ENCODE assay signal across 8 mouse cellular contexts in genomic region chr2:30470143-30470946, GRCm38 (mm10). TPM values are rescaled to one million over a fixed set of nuclear protein-coding genes. Genes with fewer than 3 reads are reported as not detected.
DNase-seq lines count a peak whose midpoint lies in the region; ATAC-seq and TF ChIP-seq lines count a peak whose summit lies in the region.

No protein-coding gene starts in this region.

- TF ChIP-seq EP300 in liver, embryonic 14.5 days (IDR thresholded peaks at IDR 0.05; ENCODE audit: low read depth): no peak

- no peak for ATAC-seq in embryonic facial prominence, embryonic 15.5 days (ENCODE audit: insufficient number of reproducible peaks, low FRiP score, low TSS enrichment, low read depth)
- peak; percentile 33; the same call in 1 of the 2 replicates for ATAC-seq in heart, embryonic 12.5 days (ENCODE audit: insufficient number of reproducible peaks, low FRiP score)
- ATAC-seq in kidney, embryonic 14.5 days (ENCODE audit: low FRiP score, low TSS enrichment): no peak
- ATAC-seq in liver, embryonic 14.5 days (ENCODE audit: insufficient read depth): no peak
- peak; percentile 10; the same call in 1 of the 2 replicates for ATAC-seq in neural tube, embryonic 13.5 days (ENCODE audit: low read depth)

- WGBS in embryonic facial prominence, embryonic 15.5 days: under 1% methylated on average over 46 of the region's 46 CpGs
- under 1% methylated on average over 46 of the region's 46 CpGs for WGBS in heart, embryonic 12.5 days
- WGBS in kidney, embryonic 14.5 days: under 1% methylated on average over 46 of the region's 46 CpGs
- whole genome bisulfite sequencing in liver, embryonic 14.5 days (ENCODE audit: insufficient replicate concordance): under 1% methylated on average over 46 of the region's 46 CpGs
- under 1% methylated on average over 46 of the region's 46 CpGs for WGBS in neural tube, embryonic 13.5 days

- H3K9ac ChIP-seq in embryonic facial prominence, embryonic 15.5 days: peak overlapping the region; percentile 62
- peak overlapping the region; percentile 83 for H3K9ac ChIP-seq in heart, embryonic 12.5 days
- H3K9ac ChIP-seq in kidney, embryonic 14.5 days (ENCODE audit: low read depth, low read length): peak overlapping the region; percentile 89
- H3K9ac ChIP-seq in liver, embryonic 14.5 days (replicated peaks): no peak overlapping the region
- peak overlapping the region; percentile 82 for H3K9ac ChIP-seq in neural tube, embryonic 13.5 days

- no peaks in the 10 kb centered on the region for H3K27me3 ChIP-seq in embryonic facial prominence, embryonic 15.5 days
- H3K27me3 ChIP-seq in heart, embryonic 12.5 days (replicated peaks): peaks cover 6% of the 10 kb centered on the region; the same call in 1 of the 2 replicates
- no peaks in the 10 kb centered on the region for H3K27me3 ChIP-seq in kidney, embryonic 14.5 days (ENCODE audit: control insufficient read depth, insufficient read depth, low read length)
- peaks cover 64% of the 10 kb centered on the region for H3K27me3 ChIP-seq in liver, embryonic 14.5 days (ENCODE audit: control insufficient read depth, insufficient read depth, low read length)
- peaks cover 7% of the 10 kb centered on the region for H3K27me3 ChIP-seq in neural tube, embryonic 13.5 days

- peak overlapping the region; percentile 97 for H3K4me2 ChIP-seq in embryonic facial prominence, embryonic 15.5 days (replicated peaks)
- peak overlapping the region; percentile 95 for H3K4me2 ChIP-seq in heart, embryonic 12.5 days
- peak overlapping the region; percentile 99 for H3K4me2 ChIP-seq in kidney, embryonic 14.5 days (replicated peaks; ENCODE audit: low read depth, low read length)
- peak overlapping the region; percentile 36 for H3K4me2 ChIP-seq in liver, embryonic 14.5 days (ENCODE audit: low read depth)
- peak overlapping the region; percentile 97 for H3K4me2 ChIP-seq in neural tube, embryonic 13.5 days

- peaks cover 51% of the 10 kb centered on the region for H3K4me1 ChIP-seq in embryonic facial prominence, embryonic 15.5 days
- peaks cover 35% of the 10 kb centered on the region for H3K4me1 ChIP-seq in heart, embryonic 12.5 days (replicated peaks)
- H3K4me1 ChIP-seq in kidney, embryonic 14.5 days (ENCODE audit: control insufficient read depth, insufficient read depth, low read length): peaks cover 24% of the 10 kb centered on the region; the same call in 1 of the 2 replicates
- no peaks in the 10 kb centered on the region; a peak in 1 of 4 replicates for H3K4me1 ChIP-seq in liver, embryonic 14.5 days (replicated peaks; ENCODE audit: control insufficient read depth in 2 of 2, insufficient read depth in 2 of 2, low read length in 1 of 2)
- H3K4me1 ChIP-seq in neural tube, embryonic 13.5 days (replicated peaks): peaks cover 57% of the 10 kb centered on the region

- no peaks in the 10 kb centered on the region for H3K9me3 ChIP-seq in embryonic facial prominence, embryonic 15.5 days (replicated peaks)
- H3K9me3 ChIP-seq in heart, embryonic 12.5 days (replicated peaks): no peaks in the 10 kb centered on the region
- H3K9me3 ChIP-seq in kidney, embryonic 14.5 days (ENCODE audit: control insufficient read depth, low read length): no peaks in the 10 kb centered on the region
- no peaks in the 10 kb centered on the region for H3K9me3 ChIP-seq in liver, embryonic 14.5 days (ENCODE audit: control insufficient read depth, low read length)
- no peaks in the 10 kb centered on the region for H3K9me3 ChIP-seq in neural tube, embryonic 13.5 days

- peak overlapping the region; percentile 98 for H3K27ac ChIP-seq in embryonic facial prominence, embryonic 15.5 days (replicated peaks)
- H3K27ac ChIP-seq in heart, embryonic 12.5 days (ENCODE audit: poor library complexity, severe bottlenecking): peak overlapping the region; percentile 92
- H3K27ac ChIP-seq in kidney, embryonic 14.5 days (ENCODE audit: low read depth, low read length): peak overlapping the region; percentile 97
- H3K27ac ChIP-seq in liver, embryonic 14.5 days: no peak overlapping the region
- H3K27ac ChIP-seq in neural tube, embryonic 13.5 days (replicated peaks): peak overlapping the region; percentile 93

- H3K36me3 ChIP-seq in embryonic facial prominence, embryonic 15.5 days: no peaks in the 10 kb centered on the region
- H3K36me3 ChIP-seq in heart, embryonic 12.5 days: no peaks in the 10 kb centered on the region
- H3K36me3 ChIP-seq in kidney, embryonic 14.5 days (ENCODE audit: control insufficient read depth, insufficient read depth, low read length): no peaks in the 10 kb centered on the region
- H3K36me3 ChIP-seq in liver, embryonic 14.5 days (replicated peaks; ENCODE audit: control insufficient read depth, insufficient read depth, low read depth): no peaks in the 10 kb centered on the region
- H3K36me3 ChIP-seq in neural tube, embryonic 13.5 days: no peaks in the 10 kb centered on the region

- peak overlapping the region; percentile 69 for H3K4me3 ChIP-seq in embryonic facial prominence, embryonic 15.5 days (replicated peaks)
- peak overlapping the region; percentile 53 for H3K4me3 ChIP-seq in heart, embryonic 12.5 days
- peak overlapping the region; percentile 97 for H3K4me3 ChIP-seq in kidney, embryonic 14.5 days (ENCODE audit: low read length)
- H3K4me3 ChIP-seq in liver, embryonic 14.5 days (ENCODE audit: insufficient read depth in 1 of 2, low read depth in 2 of 2, low read length in 2 of 2): peak overlapping the region; percentile 21 to 22; a peak in 2 of 4 replicates
- H3K4me3 ChIP-seq in neural tube, embryonic 13.5 days: peak overlapping the region; percentile 90

- TF ChIP-seq CTCF in liver, embryonic 14.5 days (IDR thresholded peaks at IDR 0.05; ENCODE audit: low read depth): no peak

- peak; percentile 46 for DNase-seq in CD4-positive, CD25-positive, alpha-beta regulatory T cell, adult 2 months (ENCODE audit: low read depth, low spot score)
- DNase-seq in adrenal gland, postnatal 10 days: peak; percentile 71
- no peak for DNase-seq in liver, embryonic 14.5 days (ENCODE audit: low read depth in 3 of 3, low spot score in 3 of 3)
- DNase-seq in urinary bladder, adult 18-20 months (ENCODE audit: low spot score in 2 of 2): peak; percentile 59 to 75

RNA-seq across cellular contexts. Expression of gene Ier5l, which starts 3.7 kb away (rescaled TPM):
- total RNA-seq in adrenal gland, postnatal 10 days (2021): 1 to 10 TPM; 5.9 to 8.4 TPM
- polyA plus RNA-seq in embryonic facial prominence, embryonic 15.5 days (2015; fragmentation: Nextera tagmentation; extraction: Ambion mirVana): 2.2 and 3.0 TPM in 2 replicates
- polyA plus RNA-seq in heart, embryonic 12.5 days (2016; fragmentation: Nextera tagmentation; extraction: Ambion mirVana): 1.7 and 2.0 TPM in 2 replicates
- polyA plus RNA-seq in kidney, embryonic 14.5 days (2014; fragmentation: Nextera tagmentation; extraction: Ambion mirVana): 5.5 and 7.2 TPM in 2 replicates
- 0.86 and 0.90 TPM in 2 replicates for polyA plus RNA-seq in liver, embryonic 14.5 days (2012; rRNA removed)
- 0.10 and 0.13 TPM in 2 replicates for polyA plus RNA-seq in liver, embryonic 14.5 days (2014; fragmentation: Nextera tagmentation; extraction: Ambion mirVana)
- polyA plus RNA-seq in neural tube, embryonic 13.5 days (2015; fragmentation: Nextera tagmentation; extraction: Ambion mirVana): 2.1 and 3.1 TPM in 2 replicates

RNA-seq across cellular contexts. Expression of gene Ptpa, which starts 54.5 kb away (rescaled TPM):
- 100 to 1,000 TPM; 152 to 170 TPM for total RNA-seq in adrenal gland, postnatal 10 days (2021)
- polyA plus RNA-seq in embryonic facial prominence, embryonic 15.5 days (2015; fragmentation: Nextera tagmentation; extraction: Ambion mirVana): 146 and 154 TPM in 2 replicates
- polyA plus RNA-seq in heart, embryonic 12.5 days (2016; fragmentation: Nextera tagmentation; extraction: Ambion mirVana): 107 and 115 TPM in 2 replicates
- 92.3 and 96.0 TPM in 2 replicates for polyA plus RNA-seq in kidney, embryonic 14.5 days (2014; fragmentation: Nextera tagmentation; extraction: Ambion mirVana)
- polyA plus RNA-seq in liver, embryonic 14.5 days (2012; rRNA removed): 78.2 and 103 TPM in 2 replicates
- 63.3 and 63.5 TPM in 2 replicates for polyA plus RNA-seq in liver, embryonic 14.5 days (2014; fragmentation: Nextera tagmentation; extraction: Ambion mirVana)
- polyA plus RNA-seq in neural tube, embryonic 13.5 days (2015; fragmentation: Nextera tagmentation; extraction: Ambion mirVana): 124 and 126 TPM in 2 replicates

RNA-seq across cellular contexts. Expression of gene Crat, which starts 54.7 kb away (rescaled TPM):
- 100 to 1,000 TPM; 317 to 355 TPM for total RNA-seq in adrenal gland, postnatal 10 days (2021)
- 29.4 and 32.1 TPM in 2 replicates for polyA plus RNA-seq in embryonic facial prominence, embryonic 15.5 days (2015; fragmentation: Nextera tagmentation; extraction: Ambion mirVana)
- 67.9 and 74.2 TPM in 2 replicates for polyA plus RNA-seq in heart, embryonic 12.5 days (2016; fragmentation: Nextera tagmentation; extraction: Ambion mirVana)
- polyA plus RNA-seq in kidney, embryonic 14.5 days (2014; fragmentation: Nextera tagmentation; extraction: Ambion mirVana): 21.4 and 30.6 TPM in 2 replicates
- polyA plus RNA-seq in liver, embryonic 14.5 days (2012; rRNA removed): 14.6 and 15.0 TPM in 2 replicates
- 27.4 and 27.9 TPM in 2 replicates for polyA plus RNA-seq in liver, embryonic 14.5 days (2014; fragmentation: Nextera tagmentation; extraction: Ambion mirVana)
- 22.2 and 23.0 TPM in 2 replicates for polyA plus RNA-seq in neural tube, embryonic 13.5 days (2015; fragmentation: Nextera tagmentation; extraction: Ambion mirVana)

Comparison
In these comparisons a context has a peak if more than half of its experiments do, and no peak if none do; other contexts are left out.
1. DNase-seq: peak in CD4-positive, CD25-positive, alpha-beta regulatory T cell, adult 2 months (single experiment), adrenal gland, postnatal 10 days (single experiment) and urinary bladder, adult 18-20 months (2 of 2); none in liver, embryonic 14.5 days (0 of 3).
2. ATAC-seq: peak in heart, embryonic 12.5 days (single experiment) and neural tube, embryonic 13.5 days (single experiment); none in embryonic facial prominence, embryonic 15.5 days (single experiment), kidney, embryonic 14.5 days (single experiment) and liver, embryonic 14.5 days (single experiment).
3. H3K4me2 ChIP-seq: peak in every context shown above with its lines; median percentile 99 in kidney, embryonic 14.5 days; 97 in embryonic facial prominence, embryonic 15.5 days; 97 in neural tube, embryonic 13.5 days; 95 in heart, embryonic 12.5 days; 36 in liver, embryonic 14.5 days.
4. H3K4me3 ChIP-seq: peak in every context shown above with its lines; median percentile 97 in kidney, embryonic 14.5 days; 90 in neural tube, embryonic 13.5 days; 69 in embryonic facial prominence, embryonic 15.5 days; 53 in heart, embryonic 12.5 days; 22 in liver, embryonic 14.5 days.